Mouse (Mus musculus): ENCODE measurements around the gene Uvrag. TPM values are rescaled to one million over a fixed set of nuclear protein-coding genes. Genes with fewer than 3 reads are reported as not detected.

Gene Uvrag
- polyA plus RNA-seq, 1 experiment: 13.9 TPM

DNA sequence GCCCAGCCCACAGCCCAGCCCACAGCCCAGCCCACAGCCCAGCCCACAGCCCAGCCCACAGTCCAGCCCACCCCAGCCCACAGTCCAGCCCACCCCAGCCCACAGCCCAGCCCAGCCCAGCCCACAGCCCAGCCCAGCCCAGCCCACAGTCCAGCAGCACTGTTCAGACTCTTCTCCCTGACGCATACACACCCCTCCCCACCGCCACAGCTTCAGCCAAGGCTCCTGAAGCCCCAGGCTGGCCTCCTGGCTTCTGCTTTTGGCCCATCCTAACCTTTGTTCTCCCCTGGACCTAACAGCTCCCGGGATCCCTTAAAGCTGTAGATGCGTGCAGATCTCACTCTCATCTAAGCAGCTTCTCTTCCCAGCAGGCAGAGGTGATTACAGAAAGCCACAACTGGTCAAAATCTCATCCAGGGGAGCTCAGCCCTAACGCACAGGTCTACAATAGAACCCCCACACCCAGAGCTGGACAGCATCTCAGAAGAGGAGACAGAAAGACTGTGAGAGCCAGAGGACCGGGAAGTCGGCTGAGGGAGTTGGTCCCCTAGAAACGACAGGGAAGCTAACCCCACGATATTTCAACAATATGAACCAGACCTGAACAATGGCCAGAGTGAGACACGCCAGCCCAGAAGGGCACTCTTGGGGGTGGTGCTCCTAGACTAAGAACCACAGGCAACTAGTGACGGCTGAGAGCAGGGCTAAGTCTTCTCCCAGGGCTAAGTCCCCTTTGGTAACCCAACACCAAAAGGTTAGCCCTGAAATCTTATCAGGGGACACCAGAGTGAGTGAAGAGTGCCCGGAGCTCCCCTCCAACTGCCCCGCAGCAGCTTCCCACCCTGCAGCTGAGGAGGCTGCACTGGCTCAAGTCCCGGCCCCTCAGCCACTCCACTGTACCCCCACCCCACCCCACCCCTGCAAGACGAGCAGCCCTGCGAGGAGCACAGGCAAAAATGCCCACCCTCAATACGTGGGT is 14.7 kb upstream of the Uvrag start:
- Histone ChIP-seq H3K4me1 (peaks cover 56% of the 10 kb centered on the region), H3K36me3 (replicated peaks; ENCODE audit: low read length) (no peaks in the 10 kb centered on the region), H3K27me3 (replicated peaks) (peaks cover 49% of the 10 kb centered on the region), H3K9me3 (no peaks in the 10 kb centered on the region), H3K4me3 (replicated peaks) (peak overlapping the region; percentile 65)
- TF ChIP-seq GATA1 (IDR thresholded peaks at IDR 0.05; ENCODE audit: borderline replicate concordance, low read length) (no peak), FLI1 (IDR thresholded peaks at IDR 0.05; ENCODE audit: low read length) (no peak)

DNA sequence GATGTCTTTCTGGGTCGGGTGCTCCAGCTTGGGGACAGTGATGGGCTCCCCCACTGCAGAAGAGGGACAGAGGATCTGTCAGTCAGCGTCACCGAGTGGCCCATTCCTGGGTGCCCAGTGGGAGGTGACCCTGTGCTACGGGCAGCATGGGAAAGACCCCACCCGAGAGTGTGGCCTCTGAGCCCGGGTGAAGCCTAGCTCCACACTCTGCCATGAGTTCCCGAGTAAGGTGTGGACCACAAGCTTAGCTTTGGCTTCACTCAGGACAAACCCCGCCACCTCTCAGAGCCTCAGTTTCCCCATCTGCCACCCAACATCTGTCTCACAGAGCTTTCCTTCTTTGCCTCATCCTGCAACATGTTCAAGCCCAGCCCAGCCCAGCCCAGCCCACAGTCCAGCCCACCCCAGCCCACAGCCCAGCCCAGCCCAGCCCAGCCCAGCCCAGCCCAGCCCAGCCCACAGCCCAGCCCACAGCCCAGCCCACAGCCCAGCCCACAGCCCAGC is 13.8 kb upstream of the Uvrag start:
- Histone ChIP-seq H3K9me3 (no peaks in the 10 kb centered on the region), H3K27me3 (replicated peaks) (peaks cover 47% of the 10 kb centered on the region), H3K4me3 (replicated peaks) (peak overlapping the region; percentile 51), H3K36me3 (replicated peaks; ENCODE audit: low read length) (no peaks in the 10 kb centered on the region), H3K4me1 (peaks cover 57% of the 10 kb centered on the region)
- TF ChIP-seq FLI1 (IDR thresholded peaks at IDR 0.05; ENCODE audit: low read length) (no peak), GATA1 (IDR thresholded peaks at IDR 0.05; ENCODE audit: borderline replicate concordance, low read length) (no peak)

DNA sequence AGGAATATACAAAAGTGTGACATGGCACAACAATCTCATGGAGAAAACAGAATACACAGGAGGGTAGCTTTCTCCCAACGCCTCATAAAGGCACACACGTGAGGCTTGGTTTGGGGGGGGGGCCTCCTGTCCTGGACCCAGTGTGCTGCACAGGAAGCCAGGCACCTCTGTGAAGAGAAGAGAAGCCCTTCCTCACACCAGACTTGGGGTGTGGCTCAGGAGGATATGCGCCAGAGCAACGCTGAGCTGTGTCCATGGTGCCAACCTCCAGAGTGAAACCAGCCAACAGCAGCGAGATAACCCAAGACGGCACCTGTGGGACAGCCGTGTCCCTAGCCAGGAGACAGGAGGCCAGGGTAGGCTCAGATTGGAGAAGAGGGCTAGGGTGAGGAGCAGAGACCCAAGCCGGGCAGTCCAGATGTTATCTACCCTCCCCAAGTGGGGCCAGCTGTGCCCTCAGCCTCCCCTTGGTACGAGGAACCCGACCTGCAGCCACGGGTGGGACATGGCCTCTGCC is 12.8 kb upstream of the Uvrag start:
- TF ChIP-seq FLI1 (IDR thresholded peaks at IDR 0.05; ENCODE audit: low read length) (no peak), GATA1 (IDR thresholded peaks at IDR 0.05; ENCODE audit: borderline replicate concordance, low read length) (no peak)
- H3K4me1 ChIP-seq: peaks cover 49% of the 10 kb centered on the region
- H3K36me3 ChIP-seq (replicated peaks; ENCODE audit: low read length): no peaks in the 10 kb centered on the region
- H3K4me3 ChIP-seq (replicated peaks): no peak overlapping the region
- H3K27me3 ChIP-seq (replicated peaks): peaks cover 37% of the 10 kb centered on the region
- no peaks in the 10 kb centered on the region for H3K9me3 ChIP-seq

DNA sequence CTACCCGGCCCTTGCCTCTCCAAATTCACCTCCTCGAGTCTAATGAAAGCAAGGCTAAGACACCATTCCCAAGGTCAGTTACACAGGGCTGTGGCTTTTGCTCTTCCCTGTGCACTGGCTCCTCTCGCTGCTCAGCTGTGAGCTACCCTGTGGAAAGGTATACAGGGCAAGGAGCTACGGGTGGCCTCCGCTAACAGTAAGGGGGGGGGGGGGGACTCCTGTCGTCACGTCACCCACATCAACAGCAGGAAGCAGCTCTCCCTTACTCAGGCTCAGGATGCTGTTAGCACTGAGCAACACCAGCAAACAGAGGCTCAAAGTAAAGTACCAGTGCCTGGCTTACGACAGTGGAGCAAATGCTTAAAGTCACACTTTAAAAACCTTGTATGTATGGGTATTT is 11.8 kb upstream of the Uvrag start:
- Histone ChIP-seq H3K4me3 (replicated peaks) (no peak overlapping the region), H3K4me1 (peaks cover 44% of the 10 kb centered on the region), H3K9me3 (no peaks in the 10 kb centered on the region), H3K27me3 (replicated peaks) (peaks cover 30% of the 10 kb centered on the region), H3K36me3 (replicated peaks; ENCODE audit: low read length) (no peaks in the 10 kb centered on the region)
- TF ChIP-seq GATA1 (IDR thresholded peaks at IDR 0.05; ENCODE audit: borderline replicate concordance, low read length): no peak
- TF ChIP-seq FLI1 (IDR thresholded peaks at IDR 0.05; ENCODE audit: low read length): no peak

DNA sequence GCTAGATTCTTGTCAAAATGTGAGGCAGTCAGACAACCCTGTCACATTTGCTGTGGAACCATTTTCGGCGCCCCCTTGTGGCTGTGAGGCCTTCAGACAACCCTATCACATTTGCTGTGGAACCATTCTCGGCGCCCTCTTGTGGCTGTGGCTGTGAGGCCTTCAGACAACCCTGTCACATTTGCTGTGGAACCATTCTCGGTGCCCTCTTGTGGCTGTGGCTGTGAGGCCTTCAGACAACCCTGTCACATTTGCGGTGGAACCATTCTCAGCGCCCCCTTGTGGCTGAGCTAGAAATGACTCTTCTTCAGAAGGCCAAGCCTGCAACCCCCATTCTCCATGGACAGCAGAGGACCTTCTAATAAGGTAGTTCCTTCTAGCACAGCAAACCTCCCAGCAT is 10.4 kb upstream of the Uvrag start:
- Histone ChIP-seq H3K4me3 (replicated peaks) (no peak overlapping the region), H3K4me1 (peaks cover 57% of the 10 kb centered on the region), H3K27me3 (replicated peaks) (peaks cover 17% of the 10 kb centered on the region), H3K36me3 (replicated peaks; ENCODE audit: low read length) (no peaks in the 10 kb centered on the region), H3K9me3 (no peaks in the 10 kb centered on the region)
- TF ChIP-seq GATA1 (IDR thresholded peaks at IDR 0.05; ENCODE audit: borderline replicate concordance, low read length) (no peak), FLI1 (IDR thresholded peaks at IDR 0.05; ENCODE audit: low read length) (no peak)

DNA sequence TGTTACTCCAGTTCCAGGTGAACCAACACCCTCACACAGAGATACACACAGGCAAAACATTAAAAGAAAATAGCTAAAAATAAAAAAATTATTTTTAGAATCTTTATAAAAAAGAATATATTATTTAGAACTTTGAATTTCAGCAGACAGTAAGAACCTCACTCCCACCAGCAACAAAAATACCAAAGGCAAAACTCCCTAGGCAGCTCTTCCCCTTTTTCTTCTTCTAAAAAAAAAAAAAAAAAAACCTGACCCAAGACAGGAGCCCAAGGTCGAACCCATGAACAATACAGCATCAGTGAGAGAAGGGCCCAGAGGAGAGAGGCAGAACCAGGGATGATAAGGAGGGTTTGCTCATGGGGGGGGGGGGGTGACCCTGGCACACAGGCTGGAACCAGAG is 8.1 kb upstream of the Uvrag start:
- TF ChIP-seq GATA1 (IDR thresholded peaks at IDR 0.05; ENCODE audit: borderline replicate concordance, low read length): no peak
- TF ChIP-seq FLI1 (IDR thresholded peaks at IDR 0.05; ENCODE audit: low read length): no peak
- Histone ChIP-seq H3K36me3 (replicated peaks; ENCODE audit: low read length) (no peaks in the 10 kb centered on the region), H3K27me3 (replicated peaks) (peaks cover 11% of the 10 kb centered on the region), H3K4me3 (replicated peaks) (no peak overlapping the region), H3K9me3 (no peaks in the 10 kb centered on the region), H3K4me1 (peaks cover 59% of the 10 kb centered on the region)

DNA sequence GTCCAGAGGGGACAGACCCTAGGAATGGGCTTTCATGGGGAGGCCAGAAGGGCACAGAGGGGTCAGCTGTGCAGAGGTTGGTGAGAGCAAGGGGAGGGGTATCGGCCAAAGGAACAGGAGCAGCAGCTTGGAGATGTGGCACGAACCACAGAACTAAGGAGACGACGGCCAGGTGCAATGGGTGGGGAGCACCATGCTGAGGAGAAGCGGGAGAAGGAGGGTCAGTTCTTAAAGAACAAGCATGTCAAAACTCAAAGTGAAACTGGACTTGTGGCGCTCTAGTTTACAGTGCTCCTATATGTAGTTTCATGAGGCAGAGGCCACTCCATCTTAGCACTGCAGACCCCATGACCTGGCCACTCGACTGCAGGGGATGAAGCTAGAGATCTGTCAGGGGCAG is 6.6 kb upstream of the Uvrag start:
- Histone ChIP-seq H3K9me3 (no peaks in the 10 kb centered on the region), H3K4me1 (peaks cover 64% of the 10 kb centered on the region), H3K36me3 (replicated peaks; ENCODE audit: low read length) (no peaks in the 10 kb centered on the region), H3K27me3 (replicated peaks) (peaks cover 2% of the 10 kb centered on the region), H3K4me3 (replicated peaks) (no peak overlapping the region)
- TF ChIP-seq FLI1 (IDR thresholded peaks at IDR 0.05; ENCODE audit: low read length) (no peak), GATA1 (IDR thresholded peaks at IDR 0.05; ENCODE audit: borderline replicate concordance, low read length) (no peak)

DNA sequence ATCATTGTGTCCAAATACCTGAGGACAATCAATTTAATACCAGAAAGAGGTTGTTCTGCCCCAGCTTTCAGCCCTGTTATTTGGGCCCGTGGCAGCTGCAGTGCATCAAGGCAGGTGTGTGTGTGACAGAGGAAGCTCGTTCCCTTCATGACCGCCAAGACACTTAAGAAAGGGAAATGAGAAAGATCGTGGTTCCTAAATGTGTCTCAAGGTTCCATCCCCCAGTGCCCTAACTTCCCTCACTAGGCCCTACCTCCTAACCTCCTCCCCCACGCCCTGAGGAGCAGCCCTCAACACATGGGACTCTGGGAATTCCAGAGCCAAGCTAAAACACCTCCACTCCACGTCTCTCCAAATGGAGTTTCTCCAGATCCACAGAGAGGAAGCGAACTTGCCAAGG is 6.0 kb upstream of the Uvrag start:
- H3K9me3 ChIP-seq: no peaks in the 10 kb centered on the region
- peaks cover 64% of the 10 kb centered on the region for H3K4me1 ChIP-seq
- peaks cover 2% of the 10 kb centered on the region for H3K27me3 ChIP-seq (replicated peaks)
- H3K36me3 ChIP-seq (replicated peaks; ENCODE audit: low read length): no peaks in the 10 kb centered on the region
- H3K4me3 ChIP-seq (replicated peaks): no peak overlapping the region
- no peak for TF ChIP-seq FLI1 (IDR thresholded peaks at IDR 0.05; ENCODE audit: low read length)
- no peak for TF ChIP-seq GATA1 (IDR thresholded peaks at IDR 0.05; ENCODE audit: borderline replicate concordance, low read length)

DNA sequence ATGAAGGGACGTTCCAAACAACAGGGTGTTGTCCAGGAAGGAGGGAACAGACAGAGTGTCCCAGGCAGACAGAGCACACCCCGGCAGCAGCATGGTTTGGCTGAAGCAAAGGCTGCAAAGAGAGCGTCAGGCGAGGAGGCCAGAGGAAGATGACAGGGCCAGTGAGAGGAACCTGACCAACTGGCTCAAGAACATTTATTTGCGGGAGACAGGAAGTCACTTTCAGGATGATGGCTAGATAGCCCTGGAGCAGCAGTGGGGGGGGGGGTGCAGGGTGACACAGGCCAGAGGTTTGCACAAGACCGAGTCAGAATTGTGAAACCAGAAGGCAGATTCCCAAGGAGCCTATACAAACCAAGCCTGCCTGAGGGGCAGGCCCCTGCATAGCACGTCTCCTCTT is 5.1 kb upstream of the Uvrag start:
- TF ChIP-seq GATA1 (IDR thresholded peaks at IDR 0.05; ENCODE audit: borderline replicate concordance, low read length) (no peak), FLI1 (IDR thresholded peaks at IDR 0.05; ENCODE audit: low read length) (no peak)
- Histone ChIP-seq H3K36me3 (replicated peaks; ENCODE audit: low read length) (no peaks in the 10 kb centered on the region), H3K4me1 (peaks cover 65% of the 10 kb centered on the region)

DNA sequence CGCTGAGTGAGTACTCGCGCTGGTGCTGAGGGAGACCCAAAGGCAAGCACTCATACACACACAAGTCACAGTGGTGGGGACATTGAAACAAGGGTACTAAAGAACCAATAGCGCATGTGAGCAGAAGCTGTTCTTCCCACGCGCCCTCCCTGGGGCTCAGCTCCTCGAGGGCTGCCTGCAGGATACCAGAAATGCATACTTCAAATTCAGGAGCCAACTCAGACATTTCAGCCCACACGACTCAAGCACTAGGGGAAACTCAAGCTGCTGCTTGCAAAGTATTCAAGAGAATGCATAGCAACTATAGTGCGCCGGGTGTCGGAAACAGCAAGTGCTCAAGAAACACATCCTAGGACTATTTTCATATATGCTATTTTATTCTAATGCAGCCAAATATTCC is 3.7 kb upstream of the Uvrag start:
- TF ChIP-seq GATA1 (IDR thresholded peaks at IDR 0.05; ENCODE audit: borderline replicate concordance, low read length): no peak
- no peak for TF ChIP-seq FLI1 (IDR thresholded peaks at IDR 0.05; ENCODE audit: low read length)
- H3K4me3 ChIP-seq (replicated peaks): no peak overlapping the region
- peaks cover 66% of the 10 kb centered on the region for H3K4me1 ChIP-seq

More for the DNA sequence above, 5.1 kb upstream of the Uvrag start:
- Histone ChIP-seq H3K4me3 (replicated peaks) (peak overlapping the region; percentile 20), H3K27me3 (replicated peaks) (peaks cover 2% of the 10 kb centered on the region), H3K9me3 (no peaks in the 10 kb centered on the region)

More for the DNA sequence above, 3.7 kb upstream of the Uvrag start:
- Histone ChIP-seq H3K36me3 (replicated peaks; ENCODE audit: low read length) (no peaks in the 10 kb centered on the region), H3K27me3 (replicated peaks) (peaks cover 2% of the 10 kb centered on the region), H3K9me3 (no peaks in the 10 kb centered on the region)
